Mouse (Mus musculus) urinary bladder, postnatal 25 days (tissue): ENCODE data around the gene Grin2d.
"Not testable (repeated sequence)": the region's sequence is repeated elsewhere in the genome, so short reads cannot be mapped to it uniquely, and the experiment has no call there.

Source experiments
- DNase-seq: peaks from one replicate; pipeline ENCODE4 v3.0.0; 2022; ENCODE audit warnings: low spot score

Grin2d gene

GRCm38 (mm10) chr7:45878278-45878677, at the start of gene Grin2d:
Gene Grin2d, minus strand, starts transcription at chr7:45878378.
- not testable (repeated sequence) for DNase-seq

DNA sequence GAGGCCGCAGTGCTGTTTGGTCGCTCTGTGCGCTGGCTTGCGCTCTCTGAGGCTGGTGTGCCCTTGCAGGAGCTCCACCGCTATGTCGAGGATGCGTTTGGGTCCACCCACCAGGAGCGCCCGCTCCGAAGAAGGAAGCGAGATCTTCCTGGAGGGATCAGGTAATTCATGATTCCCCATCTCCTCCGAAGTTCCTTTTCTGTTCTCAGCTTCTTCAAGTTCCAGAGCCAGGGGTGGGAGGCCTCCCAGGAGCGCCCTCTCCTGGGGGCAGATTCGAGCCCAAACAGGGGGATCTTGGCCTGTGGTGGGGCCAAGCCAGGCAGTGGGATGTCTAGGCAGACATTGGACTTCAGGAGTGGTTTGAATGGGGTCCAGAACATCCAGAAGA, 46.2 kb upstream of the Grin2d start:
- DNase-seq: no peak

- peak; percentile 57 for DNase-seq
Measured at GRCm38 (mm10) chr7:45923762-45924428, 45.7 kb upstream of the Grin2d start, which contains the start of gene Ccdc114. Gene Ccdc114, plus strand, starts transcription at chr7:45924072.

DNA sequence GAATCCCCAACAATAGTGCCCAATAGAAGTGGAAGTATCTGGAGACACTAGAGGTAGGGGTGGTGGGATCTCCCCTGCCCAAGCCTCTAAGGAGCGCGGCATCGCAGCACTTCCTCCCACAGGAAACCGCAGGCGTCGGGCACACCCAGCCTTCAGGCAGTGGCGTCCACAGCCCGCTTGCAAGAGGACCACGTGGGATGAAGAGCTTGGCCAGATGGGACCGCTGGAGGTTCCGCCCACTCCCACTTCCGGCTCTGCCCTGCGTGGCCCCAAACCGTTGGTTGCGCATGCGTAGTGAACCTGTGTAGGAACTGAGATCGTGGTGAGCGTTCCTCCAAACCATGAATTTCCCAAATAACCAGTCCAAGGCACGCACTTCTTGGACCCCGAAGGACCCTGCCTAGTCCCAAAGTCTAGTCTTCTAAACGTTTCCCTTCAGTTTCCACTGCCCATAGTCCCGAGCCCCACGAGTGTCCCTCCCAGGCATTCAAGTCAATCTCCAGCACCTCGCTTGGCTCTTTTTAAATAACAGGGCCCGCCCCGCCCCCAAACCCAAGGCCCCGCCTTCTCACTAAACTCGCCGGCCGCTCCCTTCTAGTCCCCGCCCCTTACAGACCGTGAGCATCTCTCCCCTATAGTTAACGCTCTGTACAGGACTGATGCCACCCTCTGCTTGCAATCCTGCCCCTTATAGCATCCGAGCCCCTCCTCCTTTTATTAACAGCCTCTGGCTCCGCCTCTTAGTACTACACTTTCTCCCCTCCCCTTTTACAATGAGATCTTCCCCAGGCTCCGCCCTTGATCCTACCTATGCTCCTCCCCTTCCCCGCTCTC, 45.0 kb upstream of the Grin2d start:
- DNase-seq: peak; percentile 89

DNA sequence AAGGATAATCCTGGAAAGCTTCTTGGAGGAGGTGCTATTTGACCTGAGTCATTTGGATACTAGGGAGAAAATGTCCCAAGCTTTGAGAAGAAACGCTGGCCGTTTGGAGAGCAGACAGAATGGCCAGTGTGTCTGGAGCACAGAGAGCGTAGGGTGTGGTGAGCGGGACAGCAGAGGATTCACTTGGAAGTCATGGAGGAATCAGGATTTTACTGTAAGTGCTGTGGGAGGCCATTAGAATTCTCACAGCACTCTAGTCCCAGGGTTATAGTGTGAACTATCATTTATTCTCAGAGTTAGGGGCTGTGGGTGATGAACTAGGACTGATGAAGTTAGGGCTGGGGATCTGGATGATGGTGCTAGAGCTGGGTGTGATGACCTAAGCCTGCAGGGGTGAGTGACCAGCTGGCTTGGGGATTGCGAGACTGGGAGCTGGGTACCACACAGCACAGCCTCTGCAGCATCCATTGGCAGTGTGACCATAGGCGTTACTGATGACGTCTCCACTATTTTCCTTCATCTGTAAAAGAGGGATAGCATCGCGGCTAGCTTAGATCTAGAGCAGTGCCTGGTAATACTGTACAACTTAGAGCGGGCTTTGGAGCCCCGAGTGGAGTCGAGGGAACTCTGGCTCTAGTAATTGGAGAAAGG, 43.9 kb upstream of the Grin2d start:
- no peak for DNase-seq

DNA sequence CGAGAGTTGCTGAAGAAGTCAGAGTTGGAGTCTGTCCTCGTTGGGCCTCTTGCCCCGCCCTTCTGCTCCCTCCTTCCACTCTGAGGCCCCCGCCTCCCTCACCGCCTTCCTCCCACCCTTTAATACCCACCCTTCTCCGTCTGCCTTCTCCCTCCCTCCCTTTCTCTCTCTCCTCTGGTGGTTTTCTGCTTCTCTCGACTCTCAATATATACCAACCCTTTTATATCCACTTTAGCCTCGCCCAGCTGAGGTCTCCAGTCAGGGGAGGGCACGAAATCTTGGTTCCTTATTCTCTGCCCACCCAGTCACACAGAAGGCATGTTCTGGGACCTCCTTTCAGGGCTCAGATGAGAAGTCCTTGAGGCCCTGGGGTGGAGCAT, 43.1 kb upstream of the Grin2d start, which contains the start of gene Emp3:
Gene Emp3 (minus strand): TSS at position 163 of the 380 bp plus-strand sequence.
- DNase-seq: peak; percentile 42

GRCm38 (mm10) chr7:45920583-45921241, 42.5 kb upstream of the Grin2d start:
- DNase-seq: peak; percentile 44

- DNase-seq: no peak
Measured at GRCm38 (mm10) chr7:45919761-45920160, 41.6 kb upstream of the Grin2d start.

DNA sequence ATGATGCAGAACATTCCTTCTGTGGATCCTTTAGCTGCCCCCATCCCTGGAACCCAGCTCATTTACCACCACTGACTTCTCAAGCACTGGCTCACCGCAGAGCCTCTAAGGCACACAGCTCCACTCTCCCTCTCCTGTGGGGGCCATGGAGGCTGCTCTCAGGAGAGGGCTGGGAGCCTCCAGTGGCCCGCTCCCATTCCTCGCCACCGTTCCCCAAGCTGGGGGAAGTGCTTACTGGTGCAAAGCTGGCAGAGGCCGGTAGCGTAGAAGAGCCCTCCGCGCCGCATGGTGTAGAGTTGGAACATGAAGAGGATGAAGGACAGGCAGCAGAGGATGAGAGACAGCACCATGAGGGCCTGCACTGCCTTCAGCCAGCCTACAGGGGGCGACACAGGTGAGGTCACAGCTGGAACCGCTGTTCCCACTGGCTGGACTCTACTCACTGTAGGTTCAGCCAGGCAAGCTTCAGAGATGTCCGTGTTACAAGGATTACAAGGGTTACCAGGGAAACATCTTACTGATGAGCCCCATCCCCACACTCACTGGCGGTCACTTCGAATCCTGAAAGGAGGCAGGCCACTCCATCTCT, 41.0 kb upstream of the Grin2d start:
- DNase-seq: peak; percentile 22

GRCm38 (mm10) chr7:45917926-45918325, 39.7 kb upstream of the Grin2d start:
- DNase-seq: no peak

DNA sequence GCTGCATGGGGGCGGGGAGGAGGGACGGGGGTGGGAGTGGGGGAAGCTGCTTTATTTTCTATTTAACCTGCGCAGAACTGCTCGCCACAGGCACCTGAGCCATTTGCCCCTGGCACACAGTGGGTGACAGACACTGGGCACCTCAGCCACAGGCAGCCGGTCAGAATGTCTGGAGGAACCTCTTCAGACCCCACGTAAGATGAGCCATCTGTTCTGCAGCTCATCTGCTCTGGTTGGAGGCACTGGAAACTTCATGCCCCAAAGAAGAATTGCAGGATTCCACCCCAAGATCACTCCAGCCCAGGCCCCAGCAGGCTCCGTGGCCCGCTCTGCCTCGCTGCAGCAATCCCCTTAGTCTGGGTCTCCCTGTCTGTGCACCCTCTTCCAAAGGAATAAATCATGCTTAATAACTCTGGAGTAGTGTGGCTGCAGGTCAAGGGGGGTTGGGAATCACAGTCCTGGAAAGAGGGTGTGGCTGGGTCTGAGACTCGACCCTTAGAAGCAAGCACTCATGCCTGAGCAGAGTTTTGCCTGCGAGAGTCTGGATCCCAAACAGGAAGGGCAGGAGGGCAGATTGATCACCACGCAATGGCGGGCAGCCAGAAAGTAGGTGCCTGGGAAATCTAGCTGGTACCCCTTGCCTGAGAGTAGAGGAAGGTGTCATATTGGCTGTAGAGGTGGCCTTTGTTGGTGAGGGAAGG, 39.0 kb upstream of the Grin2d start:
- no peak for DNase-seq

GRCm38 (mm10) chr7:45916056-45917003, 38.2 kb upstream of the Grin2d start:
- peak; percentile 36 for DNase-seq

DNA sequence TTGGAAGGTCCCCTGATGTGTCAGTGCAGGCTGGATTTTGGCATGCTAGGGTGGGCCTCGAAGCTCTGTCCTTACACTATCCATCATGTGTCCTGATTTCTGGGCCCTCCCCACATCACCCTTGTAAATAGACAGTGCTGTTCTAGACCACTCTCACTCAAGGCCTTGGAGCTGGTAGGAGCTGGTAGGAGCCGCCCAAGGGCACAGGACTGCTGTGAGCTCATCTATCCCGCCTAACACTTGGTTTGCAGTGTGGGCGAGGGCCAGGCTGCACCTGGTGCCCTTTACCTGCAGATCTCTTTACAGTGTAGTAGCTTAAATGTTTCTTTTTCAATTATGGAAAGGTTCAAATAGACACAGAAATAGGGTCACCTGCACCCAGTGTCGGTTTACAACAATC, 36.8 kb upstream of the Grin2d start:
- DNase-seq: no peak

DNA sequence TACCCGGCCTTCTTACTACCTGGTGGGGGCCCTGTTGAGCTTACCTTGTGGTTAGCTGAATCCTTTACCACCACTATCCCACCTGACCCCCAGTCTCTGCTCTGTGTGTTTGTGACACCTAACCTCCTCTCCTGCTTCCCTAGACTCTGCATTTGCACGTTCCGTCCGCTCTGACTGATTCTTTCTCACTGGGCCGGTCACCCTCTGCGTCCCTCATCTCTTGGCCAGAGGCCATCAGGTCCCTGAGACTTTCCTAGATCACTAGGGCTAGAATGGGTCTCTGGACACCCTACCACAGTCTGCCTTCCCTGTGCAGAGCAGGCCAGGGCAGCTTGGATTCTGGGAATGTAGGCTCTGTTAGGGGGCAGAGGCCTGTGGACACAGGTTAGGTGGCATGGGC, 35.9 kb upstream of the Grin2d start:
- DNase-seq: no peak

DNA sequence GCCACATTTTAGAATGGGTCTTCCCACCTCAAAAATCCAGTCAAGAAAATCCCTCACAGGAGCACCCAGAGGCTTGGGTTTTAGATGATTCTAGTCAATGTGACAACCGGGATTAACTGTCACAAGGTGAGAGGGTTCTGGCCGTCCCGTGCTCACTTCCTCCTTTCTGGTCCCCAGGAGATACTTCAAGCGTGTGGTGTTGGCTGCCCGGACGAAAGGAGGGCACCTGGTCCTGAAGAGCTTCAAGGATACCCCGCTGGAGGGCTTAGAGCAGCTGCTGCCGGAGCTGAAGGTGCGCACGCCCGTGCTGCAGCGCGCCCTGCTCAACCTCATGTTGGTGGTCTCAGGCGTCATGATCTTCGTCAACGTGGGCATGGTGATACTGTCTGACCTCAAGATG, 31.0 kb upstream of the Grin2d start:
- no peak for DNase-seq

DNA sequence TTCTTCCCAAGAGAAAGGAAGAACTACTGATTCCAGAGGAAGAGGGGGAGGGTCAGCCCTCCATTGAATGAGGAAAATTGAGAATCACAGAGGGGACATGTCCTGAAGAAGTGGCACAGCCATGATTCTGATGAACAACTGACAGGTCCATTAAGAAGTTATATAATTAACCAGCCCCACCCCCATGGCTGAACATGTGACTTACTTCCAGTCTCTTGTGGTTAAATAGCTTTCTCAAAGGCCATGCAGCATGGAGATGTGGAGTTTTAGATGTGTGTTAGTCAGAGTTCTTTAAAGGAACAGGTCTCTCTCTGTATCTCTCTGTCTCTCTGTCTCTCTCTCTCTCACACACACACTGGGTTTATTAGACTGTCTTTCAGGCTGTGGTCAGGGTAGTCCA, 30.2 kb upstream of the Grin2d start:
- no peak for DNase-seq

DNA sequence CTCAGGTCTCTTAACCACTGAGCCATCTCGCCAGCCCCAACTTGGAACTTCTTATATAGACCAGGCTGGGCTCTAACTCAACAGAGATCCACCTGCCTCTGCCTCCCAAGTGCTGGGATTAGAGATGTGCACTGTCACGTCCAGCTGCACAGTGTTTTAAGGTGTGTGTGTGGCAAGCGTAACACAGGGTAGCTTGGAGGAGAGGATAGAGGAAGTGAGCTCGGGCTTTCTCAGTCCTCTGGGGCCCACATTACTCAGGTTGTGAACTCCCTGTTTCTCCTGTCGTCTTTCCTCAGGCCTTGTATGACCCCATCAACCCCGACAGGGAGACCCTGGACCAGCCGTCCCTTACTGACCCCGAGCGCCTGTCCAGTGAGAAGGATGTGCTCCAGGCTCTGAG, 28.4 kb upstream of the Grin2d start:
- no peak for DNase-seq

DNA sequence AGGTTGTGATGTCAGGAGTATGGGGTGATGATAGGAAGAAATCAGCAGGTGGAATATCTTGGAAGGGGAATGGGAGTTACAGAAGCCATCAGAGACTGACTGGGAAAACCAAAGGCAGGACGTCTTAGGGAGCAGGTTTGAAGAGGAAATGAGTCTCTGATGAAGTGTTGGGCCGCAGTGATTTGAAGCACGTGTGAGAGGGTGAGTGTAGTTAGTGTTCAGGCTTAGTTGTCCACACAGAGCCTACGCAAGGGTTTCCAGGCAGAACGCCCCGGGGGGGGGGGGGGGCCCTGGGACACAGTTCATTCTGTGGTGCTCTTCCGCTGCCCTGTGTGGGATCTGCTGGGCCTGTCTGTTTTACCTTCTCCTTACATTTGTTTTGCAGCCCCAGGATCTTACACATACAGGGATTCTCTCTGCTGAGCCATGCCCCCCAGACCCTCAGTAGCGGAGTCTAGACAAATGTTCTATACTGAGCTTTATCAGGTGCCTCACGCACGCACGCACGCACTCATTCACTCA, 24.4 kb upstream of the Grin2d start:
- DNase-seq: no peak

DNA sequence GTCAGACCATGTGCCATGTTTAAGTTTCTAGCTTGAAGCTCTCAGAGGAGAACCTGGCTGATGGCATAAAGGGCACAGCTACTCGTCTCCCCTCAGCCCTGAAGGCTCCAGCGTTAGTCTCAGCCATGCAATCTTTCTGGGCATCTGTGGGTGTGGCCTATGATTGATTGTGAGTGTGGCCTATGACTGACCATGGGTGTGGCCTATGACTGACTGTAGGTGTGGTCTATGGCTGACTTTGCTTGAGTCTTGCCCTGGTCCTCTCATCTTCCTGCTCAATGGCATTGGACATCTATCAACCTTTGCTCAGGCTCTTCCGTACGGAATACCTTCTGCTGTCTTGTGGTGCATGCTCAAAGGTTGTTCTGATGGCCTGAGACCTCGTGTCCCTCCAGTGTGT, 23.4 kb upstream of the Grin2d start:
- no peak for DNase-seq

DNA sequence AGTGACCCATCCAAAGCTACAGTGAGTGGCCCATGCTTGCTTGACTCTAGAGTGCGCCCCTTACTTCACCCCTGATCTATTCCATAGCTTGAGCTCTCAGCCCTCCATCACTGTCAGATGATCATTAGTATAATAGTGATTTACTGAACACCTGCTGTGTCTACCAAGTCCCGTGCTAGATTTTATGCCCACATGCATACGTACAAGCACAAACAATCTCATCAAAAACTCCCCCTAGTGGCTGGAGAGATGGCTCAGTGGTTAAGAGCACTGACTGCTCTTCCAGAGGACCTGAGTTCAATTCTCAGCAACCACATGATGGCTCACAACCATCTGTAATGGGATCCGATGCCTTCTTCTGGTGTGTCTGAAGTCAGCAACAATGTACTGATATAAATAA, 19.9 kb upstream of the Grin2d start:
- not testable (repeated sequence) for DNase-seq
